Mouse (Mus musculus): ENCODE data around the gene Gm20388.

DNA sequence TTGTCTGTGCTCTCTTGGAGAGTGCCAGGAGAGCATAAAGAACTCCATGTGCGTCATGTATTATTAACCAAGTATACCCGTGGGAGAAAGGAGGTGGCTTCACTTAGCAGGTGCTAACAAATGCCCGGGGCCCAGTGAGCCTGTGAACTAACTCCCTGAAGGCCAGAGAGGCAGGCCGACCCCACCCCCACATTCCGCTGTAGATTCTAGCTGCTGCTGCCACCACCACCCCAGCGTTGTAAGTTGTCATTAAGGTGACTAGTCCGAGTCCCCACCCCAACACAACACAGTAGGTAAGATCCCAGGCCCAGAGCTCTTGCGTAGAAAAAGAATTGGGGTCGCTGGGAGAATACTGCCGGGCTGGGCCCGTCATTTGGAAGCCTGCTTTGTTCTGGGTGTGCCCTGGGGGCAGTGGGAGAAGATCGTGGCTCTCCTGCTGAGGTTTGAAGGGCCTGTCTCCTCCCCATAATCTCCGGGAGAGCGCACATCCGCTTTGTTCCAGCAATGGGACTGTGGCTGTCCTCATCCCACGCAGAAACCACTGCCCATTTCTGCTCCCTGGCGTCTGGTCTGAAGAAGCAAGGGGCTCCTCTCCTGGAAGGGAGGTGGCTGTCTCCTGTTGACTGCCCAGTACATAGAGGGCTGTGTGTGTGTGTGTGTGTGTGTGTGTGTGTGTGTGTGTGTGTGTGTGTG is 1214.1 kb downstream of the Gm20388 start:
- TF ChIP-seq CTCF (IDR thresholded peaks at IDR 0.05; ENCODE audit: low read depth) (no peak), EP300 (IDR thresholded peaks at IDR 0.05; ENCODE audit: low read depth) (no peak)

Data from liver, embryonic 14.5 days (tissue).